Mouse (Mus musculus) lung, adult 2 months (tissue): ENCODE data around the gene Crybb1.

ENCODE experiments used
- CTCF ChIP-seq: fragments of 200-500 bp; IDR thresholded peaks from 2 replicates; pipeline ENCODE4 v1.5.1; 2011; ENCODE audit warnings: mild to moderate bottlenecking, low read length, control low read depth; ENCODE audit not compliant: insufficient read depth
- POLR2A ChIP-seq: fragments of 200-500 bp; IDR thresholded peaks from 2 replicates; pipeline ENCODE4 v1.6.1; 2011; ENCODE audit warnings: low read depth, mild to moderate bottlenecking, control low read depth, low read length, borderline replicate concordance; ENCODE audit errors: extremely low read depth

GRCm38 (mm10) chr5:112296404-112297181 is 41.0 kb downstream of the Crybb1 start:
- TF ChIP-seq CTCF, result no peak
- no peak for TF ChIP-seq POLR2A
